Mouse (Mus musculus): ENCODE measurements around the gene Cox5b. TPM values are rescaled to one million over a fixed set of nuclear protein-coding genes. Genes with fewer than 3 reads are reported as not detected.

Gene Cox5b
- polyA plus RNA-seq (2012; rRNA removed) = 436 and 479 TPM in 2 replicates

GRCm38 (mm10) chr1:36691271-36692155, at the start of gene Cox5b:
TSS of gene Cox5b (plus strand) at chr1:36691449.

DNA sequence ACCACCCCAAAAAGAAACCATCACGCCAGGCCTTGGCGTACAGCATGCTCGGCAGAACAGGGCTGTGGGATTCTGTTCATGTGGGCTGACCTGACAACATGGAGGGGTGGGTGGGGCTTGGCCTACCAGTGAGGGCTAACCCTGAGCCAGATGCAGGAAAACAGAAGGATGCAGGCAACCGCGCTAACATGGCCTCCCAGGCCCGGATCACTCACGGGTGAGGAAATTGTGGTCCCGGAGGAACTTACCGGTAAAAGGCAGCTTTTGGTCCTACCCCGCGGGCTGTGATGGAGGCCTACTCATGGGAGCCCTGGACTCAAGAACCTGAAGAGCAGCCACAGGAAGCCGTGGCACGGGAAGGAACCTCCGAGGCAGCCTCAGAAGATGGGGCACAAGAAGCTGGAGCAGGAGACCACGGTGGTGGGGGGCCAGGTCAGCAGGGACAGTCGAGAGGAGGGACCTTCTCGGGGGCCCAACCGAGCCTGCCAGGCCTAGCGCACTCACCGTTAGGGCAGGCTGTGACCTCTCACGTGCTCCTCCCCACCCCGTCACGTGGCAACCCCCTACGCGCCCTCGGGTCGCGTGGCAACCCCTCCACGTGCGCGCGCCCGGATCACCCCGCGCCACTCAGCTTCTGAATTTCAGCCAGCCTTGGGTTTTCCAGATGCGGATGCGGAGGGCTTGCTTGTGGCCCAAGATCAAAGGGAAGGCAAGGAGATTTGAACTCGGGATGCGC, 8.5 kb upstream of the Cox5b start, which contains the start of gene Fam178b:
Gene Fam178b (minus strand): TSS at position 564 of the 736 bp plus-strand sequence.

DNA sequence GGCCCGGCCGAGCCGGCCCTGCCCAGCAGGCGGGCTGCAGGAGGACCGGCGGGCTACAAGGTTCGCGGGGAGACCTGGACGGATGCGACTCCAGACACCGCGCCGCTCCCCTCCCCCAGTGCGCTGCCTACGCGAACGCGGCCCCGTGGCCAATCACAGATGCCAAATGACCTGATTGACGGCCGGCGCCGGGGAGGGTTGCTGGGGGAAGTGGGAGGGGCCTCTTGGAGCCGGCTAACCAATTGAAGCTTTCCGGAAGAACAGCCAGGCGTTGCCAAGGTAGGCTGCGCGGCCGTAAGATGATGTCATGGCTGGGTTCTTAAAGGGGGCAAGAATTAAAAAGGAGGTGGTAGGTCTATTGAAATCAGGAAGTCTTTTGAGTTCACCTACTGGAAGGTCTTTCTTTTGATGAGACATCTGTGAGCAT, 18.6 kb downstream of the Cox5b start, which contains the start of gene 4933424G06Rik:
Gene 4933424G06Rik (plus strand): TSS at position 296 of the 427 bp plus-strand sequence.

DNA sequence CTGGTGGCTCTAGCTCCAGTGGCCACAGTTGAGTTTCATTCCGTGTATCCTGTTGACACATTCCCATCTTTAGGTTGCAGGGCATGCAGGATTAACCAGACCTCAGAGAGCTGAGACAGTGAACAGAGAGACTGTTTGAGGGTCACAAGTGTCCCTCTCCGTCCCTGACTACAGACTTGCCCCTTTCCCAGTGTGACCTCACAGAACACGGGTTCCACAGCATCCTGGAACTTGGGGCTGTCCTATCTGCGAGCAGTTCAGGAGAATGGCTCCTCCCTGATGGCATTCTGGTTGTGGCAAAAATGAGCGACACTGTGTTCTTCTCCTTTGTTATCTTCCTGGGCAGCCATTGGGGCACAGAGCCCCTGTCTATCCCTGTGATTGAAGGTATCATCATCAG, 23.1 kb downstream of the Cox5b start, which contains the start of gene Actr1b:
Gene Actr1b (minus strand): TSS at position 112 of the 400 bp plus-strand sequence.

Other genes with a start within 250 kb of the Cox5b start
- 39.1 and 42.7 TPM in 2 replicates for gene Lman2l, start 246.2 kb upstream of the Cox5b start, polyA plus RNA-seq (2012; rRNA removed)
- gene Cnnm4, start 219.8 kb upstream of the Cox5b start, polyA plus RNA-seq (2012; rRNA removed) = 5.0 and 5.3 TPM in 2 replicates
- gene Cnnm3, start 179.6 kb upstream of the Cox5b start, polyA plus RNA-seq (2012; rRNA removed) = 29.8 and 32.0 TPM in 2 replicates
- gene Ankrd23, start 154.6 kb upstream of the Cox5b start, polyA plus RNA-seq (2012; rRNA removed) = 13.1 and 15.4 TPM in 2 replicates
- gene Gm42417, start 152.0 kb upstream of the Cox5b start, polyA plus RNA-seq (2012; rRNA removed) = 0.14 TPM in 1 of 2 replicates, not detected in the other
- 19.0 and 19.9 TPM in 2 replicates for gene Ankrd39, start 144.0 kb upstream of the Cox5b start, polyA plus RNA-seq (2012; rRNA removed)
- gene Sema4c, start 133.1 kb upstream of the Cox5b start, polyA plus RNA-seq (2012; rRNA removed) = 53.8 and 56.0 TPM in 2 replicates
- 0.27 and 0.30 TPM in 2 replicates for gene Fam178b, start 8.3 kb upstream of the Cox5b start, polyA plus RNA-seq (2012; rRNA removed)
- gene 4933424G06Rik, start 18.7 kb downstream of the Cox5b start, polyA plus RNA-seq (2012; rRNA removed) = 0.31 and 0.32 TPM in 2 replicates
- gene Actr1b, start 23.0 kb downstream of the Cox5b start, polyA plus RNA-seq (2012; rRNA removed) = 265 and 270 TPM in 2 replicates
- 2.8 and 3.1 TPM in 2 replicates for gene Zap70, start 70.3 kb downstream of the Cox5b start, polyA plus RNA-seq (2012; rRNA removed)

Data from central nervous system, embryonic 18 days (tissue).